ENCODE assay signal across 30 mouse cellular contexts in genomic region chr13:30793616-30794015, GRCm38 (mm10). TPM values are rescaled to one million over a fixed set of nuclear protein-coding genes. Genes with fewer than 3 reads are reported as not detected.
DNase-seq lines count a peak whose midpoint lies in the region; ATAC-seq and TF ChIP-seq lines count a peak whose summit lies in the region.
"Had no signal": no experiment of that assay in that cellular context is flagged by ENCODE, and none has a peak within 500 bp of the region (broad histone marks: within the 10 kb centered on the region; RNA-seq: fewer than 3 reads in every experiment).

No protein-coding gene starts in this region.

- intact Hi-C loops in heart, postnatal 14 days (cut with DNase I), result no loop called here
- intact Hi-C loops in left cerebral cortex, postnatal 14 days (cut with DNase I), result no loop called here

- ATAC-seq in stomach, postnatal 0 days (ENCODE audit: low FRiP score, low TSS enrichment), result 0 out of 2 replicates have a peak, but pooled peaks have one; percentile 6
- ATAC-seq: activated CD4-positive, CD25-positive, alpha-beta regulatory T cell, adult 4 months; hindbrain, embryonic 16.5 days; intestine, embryonic 16.5 days; lung, postnatal 0 days had no signal

- no peaks in the 10 kb centered on the region for H3K79me3 ChIP-seq in C2C12 (ENCODE audit: low read depth)

- H3ac ChIP-seq in C2C12 (ENCODE audit: control insufficient read depth, insufficient read length, low read depth), result no peak overlapping the region

- H3K9me3 ChIP-seq in stomach, postnatal 0 days (ENCODE audit: control insufficient read depth, low read length), result no peaks in the 10 kb centered on the region
- H3K9me3 ChIP-seq: forebrain, embryonic 12.5 days; heart, embryonic 13.5 days; limb, embryonic 10.5 days; limb, embryonic 15.5 days; liver, embryonic 13.5 days; megakaryocyte, embryonic 14.5 days; midbrain, embryonic 12.5 days; neural tube, embryonic 13.5 days had no signal

- no peaks in the 10 kb centered on the region for H3K79me2 ChIP-seq in C2C12 (ENCODE audit: control insufficient read depth, insufficient read depth)

- no peaks in the 10 kb centered on the region for H3K4me1 ChIP-seq in stomach, postnatal 0 days (replicated peaks; ENCODE audit: control insufficient read depth, insufficient read depth)
- H3K4me1 ChIP-seq: forebrain, embryonic 12.5 days; limb, embryonic 10.5 days; liver, embryonic 13.5 days; megakaryocyte, embryonic 14.5 days; midbrain, embryonic 12.5 days; neural tube, embryonic 13.5 days had no signal

- H3K27ac ChIP-seq in stomach, postnatal 0 days (replicated peaks), result no peak overlapping the region
- H3K27ac ChIP-seq: forebrain, embryonic 12.5 days; heart, adult 2 months; heart, embryonic 13.5 days; limb, embryonic 10.5 days; limb, embryonic 15.5 days; liver, embryonic 13.5 days; midbrain, embryonic 12.5 days; neural tube, embryonic 13.5 days had no signal

- no peak overlapping the region for H3K4me3 ChIP-seq in C2C12 (ENCODE audit: insufficient read depth, poor library complexity, severe bottlenecking)
- no peak overlapping the region for H3K4me3 ChIP-seq in stomach, postnatal 0 days (ENCODE audit: low read depth, low read length)
- H3K4me3 ChIP-seq: forebrain, embryonic 12.5 days; heart, adult 2 months; heart, embryonic 13.5 days; limb, embryonic 10.5 days; limb, embryonic 15.5 days; liver, embryonic 13.5 days; megakaryocyte, embryonic 14.5 days; midbrain, embryonic 12.5 days; neural tube, embryonic 13.5 days had no signal

- no peaks in the 10 kb centered on the region for H3K36me3 ChIP-seq in C2C12 (ENCODE audit: control insufficient read depth, insufficient read depth)
- H3K36me3 ChIP-seq in stomach, postnatal 0 days (ENCODE audit: control insufficient read depth, insufficient read depth, low read length), result no peaks in the 10 kb centered on the region
- H3K36me3 ChIP-seq: forebrain, embryonic 12.5 days; heart, embryonic 13.5 days; limb, embryonic 10.5 days; limb, embryonic 15.5 days; liver, embryonic 13.5 days; midbrain, embryonic 12.5 days; neural tube, embryonic 13.5 days had no signal

- TF ChIP-seq CTCF in C2C12 (IDR thresholded peaks at IDR 0.05; ENCODE audit: control insufficient read depth, insufficient read depth, insufficient read length), result no peak
- TF ChIP-seq CTCF in stomach, postnatal 0 days (IDR thresholded peaks at IDR 0.05; ENCODE audit: low read depth), result no peak

- peak; percentile 86 for DNase-seq in heart, adult 11 months
- DNase-seq in heart, postnatal 14 days, result no peak
- DNase-seq in adrenal gland, postnatal 10 days, result peak; percentile 54
- DNase-seq in stomach, postnatal 0 days (ENCODE audit: low spot score), result no peak
- DNase-seq in frontal cortex, postnatal 36 days (ENCODE audit: low spot score in 2 of 2), result no peak
- DNase-seq in left cerebral cortex, postnatal 14 days (ENCODE audit: low spot score in 2 of 2), result no peak
- DNase-seq: cerebellum, adult 11 months; cerebellum, adult 9-10 months; gastrocnemius, postnatal 25 days; heart, adult 2 months; heart, postnatal 10 days; kidney, adult 8-10 months; kidney, postnatal 10 days; layer of hippocampus, postnatal 36 days; liver, embryonic 13.5 days; lung, adult 18-20 months; lung, postnatal 4 days; right cerebral cortex, postnatal 4 days had no signal

- no peak overlapping the region for H3K4me2 ChIP-seq in stomach, postnatal 0 days (replicated peaks; ENCODE audit: low read depth)
- H3K4me2 ChIP-seq: forebrain, embryonic 12.5 days; heart, embryonic 13.5 days; limb, embryonic 15.5 days; liver, embryonic 13.5 days; midbrain, embryonic 12.5 days; neural tube, embryonic 13.5 days had no signal

- no peak overlapping the region for H3K9ac ChIP-seq in stomach, postnatal 0 days (ENCODE audit: low read length)
- H3K9ac ChIP-seq: forebrain, embryonic 12.5 days; heart, embryonic 13.5 days; limb, embryonic 15.5 days; liver, embryonic 13.5 days; midbrain, embryonic 12.5 days; neural tube, embryonic 13.5 days had no signal

- no peak for TF ChIP-seq EP300 in stomach, postnatal 0 days (optimal IDR thresholded peaks at IDR 0.05)

- 60% methylated on average over 5 of the region's 5 CpGs for WGBS in stomach, postnatal 0 days

- no peaks in the 10 kb centered on the region for H3K27me3 ChIP-seq in C2C12 (ENCODE audit: control insufficient read depth, insufficient read depth, insufficient read length)
- no peaks in the 10 kb centered on the region for H3K27me3 ChIP-seq in stomach, postnatal 0 days (ENCODE audit: control insufficient read depth, insufficient read depth, low read length)
- H3K27me3 ChIP-seq: forebrain, embryonic 12.5 days; heart, embryonic 13.5 days; limb, embryonic 15.5 days; liver, embryonic 13.5 days; midbrain, embryonic 12.5 days; neural tube, embryonic 13.5 days had no signal

TF ChIP-seq in C2C12, 6 proteins besides CTCF, POLR2A, EP300 and RAD21:
- no peak for TF ChIP-seq USF1 (IDR thresholded peaks at IDR 0.05; ENCODE audit: low read depth)
- no peak for TF ChIP-seq FOSL1 (IDR thresholded peaks at IDR 0.05; ENCODE audit: insufficient read depth, low read length, poor library complexity, severe bottlenecking)
- no peak for TF ChIP-seq MYOG (IDR thresholded peaks at IDR 0.05; ENCODE audit: control insufficient read depth, extremely low read depth, insufficient read length)
- TF ChIP-seq MYOD1 (IDR thresholded peaks at IDR 0.05; ENCODE audit: control insufficient read depth, insufficient read length, low read depth), result peak; percentile 34
- TF ChIP-seq CEBPB (IDR thresholded peaks at IDR 0.05; ENCODE audit: low read depth), result no peak

RNA-seq across cellular contexts. Expression of gene Irf4, which starts 44.6 kb away (rescaled TPM):
- 1 to 10 TPM in 1 of 2 experiments, under 1 TPM in 1; 0.88 to 1.4 TPM for total RNA-seq in heart, postnatal 14 days (2021)
- not detected for polyA plus RNA-seq in C2C12 (2012; fragmentation: generic; extraction: Trizol)
- total RNA-seq in adrenal gland, postnatal 10 days (2021), result 10 to 100 TPM in 1 of 2 experiments, 1 to 10 TPM in 1; 4.4 to 41.3 TPM
- polyA plus RNA-seq in stomach, postnatal 0 days (2015; fragmentation: Nextera tagmentation; extraction: Ambion mirVana), result 0.04 and 0.05 TPM in 2 replicates
- total RNA-seq in left cerebral cortex, postnatal 14 days (2021), result under 1 TPM; 0.13 to 0.93 TPM
- polyA plus RNA-seq: limb, embryonic 10.5 days had no signal

Comparison
In these comparisons a context has a peak if more than half of its experiments do, and no peak if none do; other contexts are left out.
1. DNase-seq: peak in heart, adult 11 months (single experiment) and adrenal gland, postnatal 10 days (single experiment); none in heart, postnatal 14 days (0 of 2), stomach, postnatal 0 days (single experiment), frontal cortex, postnatal 36 days (0 of 2) and left cerebral cortex, postnatal 14 days (0 of 2).